Mouse (Mus musculus) neural tube, embryonic 14.5 days (tissue): ENCODE measurements around the gene Fstl4. TPM values are rescaled to one million over a fixed set of nuclear protein-coding genes. Genes with fewer than 3 reads are reported as not detected.

Experiments
- ATAC-seq: fragments of 200-750 bp; cut with Nextera tagmentation; 2 replicates; pipeline ENCODE4 v1.8.0; 2017; ENCODE audit warnings: low read depth, mild to moderate bottlenecking, moderate TSS enrichment, moderate library complexity
- H3K27ac ChIP-seq: fragments of 300-500 bp; sonication (generic); 2 replicates; pipeline ENCODE4 v1.5.1; 2014; ENCODE audit warnings: low read depth, mild to moderate bottlenecking, control low read depth, low read length, moderate library complexity, mixed read lengths
- H3K27me3 ChIP-seq: fragments of 300-500 bp; sonication (generic); 2 replicates; pipeline ENCODE4 v1.6.1; 2014; ENCODE audit warnings: low read length; ENCODE audit not compliant: control insufficient read depth, insufficient read depth
- H3K36me3 ChIP-seq: fragments of 300-500 bp; sonication (generic); 2 replicates; pipeline ENCODE4 v1.6.1; 2014; ENCODE audit warnings: low read length, mixed read lengths; ENCODE audit not compliant: control insufficient read depth, insufficient read depth
- H3K4me1 ChIP-seq: fragments of 300-500 bp; sonication (generic); 2 replicates; pipeline ENCODE4 v1.6.1; 2014; ENCODE audit warnings: low read length; ENCODE audit not compliant: control insufficient read depth, insufficient read depth
- H3K4me2 ChIP-seq: fragments of 300-500 bp; sonication (generic); 2 replicates; pipeline ENCODE4 v1.6.1; 2014; ENCODE audit warnings: mild to moderate bottlenecking, low read depth, low read length, control low read depth
- H3K4me3 ChIP-seq: fragments of 300-500 bp; sonication (generic); 2 replicates; pipeline ENCODE4 v1.5.1; 2014; ENCODE audit warnings: low read depth, low read length, control low read depth, mixed read lengths
- H3K9ac ChIP-seq: fragments of 300-500 bp; sonication (generic); replicated peaks from 2 replicates; pipeline ENCODE4 v1.6.1; 2014; ENCODE audit warnings: low read depth, mild to moderate bottlenecking, control low read depth, low read length, mixed read lengths
- H3K9me3 ChIP-seq: fragments of 300-500 bp; sonication (generic); 2 replicates; pipeline ENCODE4 v1.6.1; 2016; ENCODE audit warnings: low read length; ENCODE audit not compliant: control insufficient read depth
- WGBS: fragments of 180-500 bp; shearing (Covaris S2); extraction: QIAGEN DNeasy Blood & Tissue Kit; methylation state at CpG from one replicate; pipeline ENCODE4 v1.1.7; 2014; 5-methylcytosine and 5-hydroxymethylcytosine counted together
- polyA plus RNA-seq: library from polyadenylated mRNA; unstranded; fragments of >200 nt; fragmentation: Nextera tagmentation; extraction: Ambion mirVana; gene quantifications from 2 replicates; pipeline ENCODE4 v1.2.1, GENCODE M21; 2014

Fstl4 gene
- polyA plus RNA-seq, 1 experiment from 2014 or later = 14.3 TPM

- Histone ChIP-seq H3K9me3 (no peaks in the 10 kb centered on the region), H3K9ac (no peak overlapping the region), H3K36me3 (no peaks in the 10 kb centered on the region), H3K4me1 (no peaks in the 10 kb centered on the region), H3K4me3 (no peak overlapping the region), H3K27me3 (no peaks in the 10 kb centered on the region), H3K4me2 (no peak overlapping the region), H3K27ac (no peak overlapping the region)
- WGBS = 83% methylated on average over 7 of the region's 7 CpGs
- ATAC-seq = no peak
Measured at GRCm38 (mm10) chr11:53035414-53035813, 271.0 kb downstream of the Fstl4 start.

DNA sequence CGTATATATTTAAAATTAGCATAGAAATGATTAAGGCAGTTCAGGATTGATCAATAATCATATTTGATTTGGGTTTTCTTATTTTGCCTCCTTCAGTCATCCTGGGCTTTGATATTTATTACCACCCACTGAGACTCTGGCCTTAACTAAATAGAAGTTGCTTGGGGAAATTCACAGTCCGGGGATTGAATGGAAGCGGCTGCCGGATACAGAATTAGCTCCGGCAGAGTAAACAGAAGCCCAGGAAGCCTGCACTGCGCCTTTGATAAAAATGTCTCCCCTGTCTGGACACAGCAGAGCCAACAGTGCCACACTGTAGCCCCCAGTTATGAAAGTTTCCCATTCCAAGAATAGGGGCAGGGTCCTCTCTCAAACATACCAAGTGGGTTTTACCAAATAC is 282.4 kb downstream of the Fstl4 start:
- no peak overlapping the region for H3K27ac ChIP-seq

DNA sequence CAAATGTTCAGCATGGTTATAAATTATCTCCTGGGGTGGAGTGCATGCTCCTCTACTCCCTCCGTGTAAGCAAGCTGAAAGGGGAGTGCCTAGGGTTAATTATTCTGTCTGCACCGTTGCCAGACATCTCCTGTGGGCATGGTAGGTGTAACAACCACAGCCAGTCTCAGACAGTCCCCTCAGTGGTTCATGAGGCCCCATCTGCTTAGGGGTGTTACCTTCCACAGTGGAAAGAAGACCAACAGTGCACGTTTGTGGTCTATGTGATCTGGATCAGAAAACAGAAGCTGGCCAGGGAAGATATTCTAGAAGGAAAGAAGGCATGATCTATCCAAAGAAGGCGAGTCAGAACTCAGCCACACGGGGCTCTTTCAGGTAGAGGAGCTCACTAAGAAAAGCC is 289.7 kb downstream of the Fstl4 start:
- no peak for ATAC-seq
- Histone ChIP-seq H3K9ac (no peak overlapping the region), H3K27ac (no peak overlapping the region), H3K4me2 (no peak overlapping the region), H3K36me3 (no peaks in the 10 kb centered on the region), H3K9me3 (no peaks in the 10 kb centered on the region), H3K4me1 (0 out of 2 replicates have a peak, but pooled peaks cover 2% of the 10 kb centered on the region), H3K27me3 (no peaks in the 10 kb centered on the region), H3K4me3 (no peak overlapping the region)
- 48% methylated on average over 5 of the region's 5 CpGs for WGBS

More for the DNA sequence above, 282.4 kb downstream of the Fstl4 start:
- ATAC-seq = no peak
- Histone ChIP-seq H3K9ac (no peak overlapping the region), H3K27me3 (no peaks in the 10 kb centered on the region), H3K4me2 (no peak overlapping the region), H3K36me3 (no peaks in the 10 kb centered on the region), H3K4me3 (no peak overlapping the region), H3K4me1 (no peaks in the 10 kb centered on the region), H3K9me3 (no peaks in the 10 kb centered on the region)
- WGBS = 35% methylated on average over 6 of the region's 6 CpGs

GRCm38 (mm10) chr11:53055896-53056295 is 291.5 kb downstream of the Fstl4 start:
- no peaks in the 10 kb centered on the region for H3K36me3 ChIP-seq
- WGBS = 81% methylated on average over 6 of the region's 6 CpGs
- no peak for ATAC-seq
- no peak overlapping the region for H3K27ac ChIP-seq
- no peak overlapping the region for H3K4me2 ChIP-seq
- H3K9ac ChIP-seq = no peak overlapping the region
- H3K9me3 ChIP-seq = no peaks in the 10 kb centered on the region
- 0 out of 2 replicates have a peak, but pooled peaks cover 2% of the 10 kb centered on the region for H3K4me1 ChIP-seq
- no peak overlapping the region for H3K4me3 ChIP-seq
- H3K27me3 ChIP-seq = no peaks in the 10 kb centered on the region

GRCm38 (mm10) chr11:53056781-53057180 is 292.3 kb downstream of the Fstl4 start:
- H3K9me3 ChIP-seq = no peaks in the 10 kb centered on the region
- H3K36me3 ChIP-seq = no peaks in the 10 kb centered on the region
- no peaks in the 10 kb centered on the region for H3K27me3 ChIP-seq
- no peak for ATAC-seq
- H3K4me3 ChIP-seq = no peak overlapping the region
- no peak overlapping the region for H3K4me2 ChIP-seq
- no peak overlapping the region for H3K27ac ChIP-seq
- H3K9ac ChIP-seq = no peak overlapping the region
- WGBS = 78% methylated on average over 6 of the region's 6 CpGs
- 0 out of 2 replicates have a peak, but pooled peaks cover 2% of the 10 kb centered on the region for H3K4me1 ChIP-seq

GRCm38 (mm10) chr11:53057821-53058553 is 293.6 kb downstream of the Fstl4 start:
- Histone ChIP-seq H3K4me3 (no peak overlapping the region), H3K36me3 (no peaks in the 10 kb centered on the region), H3K9me3 (no peaks in the 10 kb centered on the region), H3K4me1 (0 out of 2 replicates have a peak, but pooled peaks cover 2% of the 10 kb centered on the region), H3K9ac (no peak overlapping the region), H3K27ac (no peak overlapping the region), H3K27me3 (no peaks in the 10 kb centered on the region), H3K4me2 (no peak overlapping the region)
- no peak for ATAC-seq
- 62% methylated on average over 17 of the region's 17 CpGs for WGBS

DNA sequence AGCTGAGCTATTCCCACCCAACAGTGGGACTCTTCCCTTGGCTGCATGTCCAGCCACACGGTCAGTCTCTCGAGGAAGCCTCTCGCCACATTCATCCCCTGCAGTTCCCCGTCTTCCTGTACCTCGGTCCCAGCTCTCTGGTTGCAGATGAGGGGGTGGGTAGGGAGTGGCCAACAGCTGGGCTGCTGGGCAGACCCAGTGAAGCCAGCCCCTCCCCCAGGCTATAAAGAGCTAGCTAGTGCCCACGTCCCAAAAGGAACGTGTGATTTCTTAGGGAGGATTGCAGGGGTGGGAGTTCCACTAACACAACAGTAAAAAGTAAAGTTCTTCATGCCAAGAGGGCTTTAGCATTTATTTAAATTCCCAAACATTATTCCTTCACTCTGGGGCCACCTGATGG is 294.1 kb downstream of the Fstl4 start:
- H3K4me3 ChIP-seq = no peak overlapping the region
- no peaks in the 10 kb centered on the region for H3K36me3 ChIP-seq
- ATAC-seq = no peak
- H3K9ac ChIP-seq = no peak overlapping the region
- WGBS = 13% methylated on average over 7 of the region's 7 CpGs
- H3K4me2 ChIP-seq = no peak overlapping the region
- no peaks in the 10 kb centered on the region for H3K9me3 ChIP-seq
- no peaks in the 10 kb centered on the region for H3K27me3 ChIP-seq
- H3K4me1 ChIP-seq = 0 out of 2 replicates have a peak, but pooled peaks cover 2% of the 10 kb centered on the region
- no peak overlapping the region for H3K27ac ChIP-seq

DNA sequence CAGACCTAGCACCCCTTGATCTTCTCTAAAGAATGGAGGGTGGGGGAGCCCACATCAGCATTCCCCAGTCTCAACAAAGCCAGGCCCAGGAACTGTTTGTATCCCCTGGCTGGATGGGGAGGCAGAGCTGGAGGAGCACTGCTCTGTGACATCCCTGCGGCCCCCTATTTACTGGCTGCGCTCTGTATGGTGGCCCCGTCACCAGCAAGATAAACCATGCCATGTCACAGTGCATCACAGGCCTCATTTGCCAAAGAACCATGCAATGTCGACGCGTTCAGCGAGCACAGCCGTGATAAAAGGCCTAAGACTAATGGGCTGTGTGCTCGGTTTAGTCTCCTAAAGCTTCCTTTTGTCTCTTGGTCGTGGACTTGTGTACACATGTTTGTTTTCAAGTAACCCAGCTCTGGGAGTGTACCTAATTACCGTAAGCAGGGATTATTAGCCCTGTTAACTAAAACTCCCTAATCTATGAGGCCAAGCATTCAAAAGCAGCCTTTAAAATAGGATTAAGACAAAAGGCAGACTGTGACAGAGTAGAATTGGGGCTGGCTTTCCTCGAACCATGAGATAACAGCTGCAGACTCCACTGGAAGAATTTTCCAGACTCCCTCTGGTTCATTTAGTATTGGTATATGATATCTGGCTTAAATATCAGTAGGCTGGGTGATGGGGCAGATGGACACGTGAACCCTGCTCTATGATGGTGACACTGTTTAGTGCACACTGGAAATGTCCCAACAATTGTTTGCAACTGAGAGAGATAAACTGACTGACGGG is 303.5 kb downstream of the Fstl4 start:
- no peak for ATAC-seq
- no peaks in the 10 kb centered on the region; the same call in 1 of the 2 replicates for H3K27me3 ChIP-seq
- no peak overlapping the region for H3K27ac ChIP-seq
- no peaks in the 10 kb centered on the region for H3K9me3 ChIP-seq
- H3K9ac ChIP-seq = no peak overlapping the region
- no peaks in the 10 kb centered on the region for H3K36me3 ChIP-seq
- H3K4me3 ChIP-seq = no peak overlapping the region
- WGBS = 24% methylated on average over 14 of the region's 14 CpGs
- 0 out of 2 replicates have a peak, but pooled peaks cover 2% of the 10 kb centered on the region for H3K4me1 ChIP-seq
- H3K4me2 ChIP-seq = no peak overlapping the region

- no peak overlapping the region for H3K4me3 ChIP-seq
- H3K4me1 ChIP-seq = 0 out of 2 replicates have a peak, but pooled peaks cover 2% of the 10 kb centered on the region
- H3K9ac ChIP-seq = no peak overlapping the region
- no peaks in the 10 kb centered on the region for H3K36me3 ChIP-seq
- ATAC-seq = no peak
- no peak overlapping the region for H3K4me2 ChIP-seq
- no peaks in the 10 kb centered on the region; the same call in 1 of the 2 replicates for H3K27me3 ChIP-seq
- no peaks in the 10 kb centered on the region for H3K9me3 ChIP-seq
- H3K27ac ChIP-seq = no peak overlapping the region
- WGBS = 63% methylated on average over 16 of the region's 16 CpGs
Measured at GRCm38 (mm10) chr11:53068479-53069065, 304.1 kb downstream of the Fstl4 start.
